Mouse (Mus musculus): ENCODE results near the gene Cc2d2b.

Gene Cc2d2b

GRCm38 (mm10) chr19:40754311-40754710 lies 5.8 kb downstream of the Cc2d2b start:
- 71% methylated on average over 2 of the region's 2 CpGs for WGBS

- 59% methylated on average over 2 of the region's 2 CpGs for WGBS
These were observed 11.5 kb downstream of the Cc2d2b start for GRCm38 (mm10) chr19:40760071-40760470.

GRCm38 (mm10) chr19:40762023-40762759 lies 13.6 kb downstream of the Cc2d2b start:
- 24% methylated on average over 22 of the region's 22 CpGs for WGBS

GRCm38 (mm10) chr19:40767189-40767588 lies 18.6 kb downstream of the Cc2d2b start:
- 92% methylated on average over 2 of the region's 2 CpGs for WGBS

DNA sequence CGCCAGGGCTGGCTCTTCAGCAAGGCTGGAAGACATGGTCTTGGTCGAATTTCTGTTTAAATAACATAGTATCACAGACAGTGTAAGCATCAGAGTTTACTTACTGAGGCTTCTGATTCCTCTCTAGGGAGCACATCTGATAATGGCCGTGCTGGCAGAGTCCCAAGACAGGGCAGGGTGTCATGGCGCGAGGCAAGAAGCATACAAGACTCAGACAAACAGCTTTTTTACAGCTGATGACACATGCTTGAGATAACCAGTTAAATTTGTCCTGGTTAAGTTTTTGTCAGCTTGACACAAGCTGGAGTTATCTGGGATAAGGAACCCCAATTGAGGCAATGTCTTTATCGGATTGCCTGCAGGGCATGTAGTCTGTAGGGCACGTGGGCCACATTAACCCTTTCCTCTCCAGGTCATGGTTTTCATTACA lies 20.8 kb downstream of the Cc2d2b start:
- WGBS: 44% methylated on average over 7 of the region's 7 CpGs

DNA sequence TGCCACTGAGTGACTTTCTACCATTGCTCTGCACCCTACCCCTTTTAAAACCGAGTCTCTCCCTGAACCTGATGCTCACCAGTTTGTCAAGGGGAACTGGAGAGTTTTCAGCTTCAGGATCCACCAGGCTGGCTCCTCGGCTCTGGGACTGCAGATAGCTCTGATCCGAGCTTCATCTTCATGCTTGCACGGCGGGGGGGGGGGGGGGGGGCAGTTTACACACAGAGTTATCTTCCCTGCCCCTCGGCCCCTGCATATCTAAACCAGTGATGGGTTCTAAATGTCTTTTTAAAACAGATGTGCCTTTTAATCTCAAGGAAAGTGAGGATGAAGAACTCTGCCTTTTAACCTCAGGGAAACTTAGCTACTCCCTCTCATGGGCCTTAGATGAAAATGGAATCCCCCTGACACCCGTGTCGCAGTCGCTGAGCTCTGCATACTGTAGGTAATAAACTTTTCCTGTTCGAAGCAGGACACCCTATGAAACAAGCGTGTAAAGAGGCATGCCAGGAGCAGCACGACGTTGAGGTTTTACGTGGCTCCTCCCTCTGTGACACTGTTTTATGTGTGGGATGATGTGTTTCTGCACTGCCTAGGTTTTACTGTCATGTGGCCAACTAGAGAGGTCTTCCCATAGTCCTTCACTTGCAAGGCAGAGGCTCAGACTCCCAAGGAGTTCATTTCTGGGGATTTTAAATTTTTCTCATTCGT lies 39.6 kb downstream of the Cc2d2b start:
- 75% methylated on average over 15 of the region's 15 CpGs for whole genome bisulfite sequencing

DNA sequence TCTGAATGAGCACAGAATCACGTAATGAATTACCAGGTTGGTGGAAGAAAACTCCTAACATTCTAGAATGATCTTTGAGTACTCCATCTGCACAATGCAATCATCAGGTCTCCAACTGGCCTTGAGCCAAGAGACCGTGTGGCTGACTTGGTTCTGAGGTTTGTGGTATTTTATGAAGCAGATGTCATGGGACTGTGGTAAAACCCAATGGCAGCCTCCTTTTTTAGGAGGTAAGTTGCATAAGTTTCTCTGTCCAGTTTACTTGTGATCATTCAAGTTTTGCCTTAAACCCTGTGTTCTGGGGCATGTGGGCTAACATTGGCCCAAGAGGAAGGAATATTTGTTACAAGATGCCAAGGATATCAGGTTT lies 40.1 kb downstream of the Cc2d2b start:
- WGBS: 69% methylated on average over 2 of the region's 2 CpGs

DNA sequence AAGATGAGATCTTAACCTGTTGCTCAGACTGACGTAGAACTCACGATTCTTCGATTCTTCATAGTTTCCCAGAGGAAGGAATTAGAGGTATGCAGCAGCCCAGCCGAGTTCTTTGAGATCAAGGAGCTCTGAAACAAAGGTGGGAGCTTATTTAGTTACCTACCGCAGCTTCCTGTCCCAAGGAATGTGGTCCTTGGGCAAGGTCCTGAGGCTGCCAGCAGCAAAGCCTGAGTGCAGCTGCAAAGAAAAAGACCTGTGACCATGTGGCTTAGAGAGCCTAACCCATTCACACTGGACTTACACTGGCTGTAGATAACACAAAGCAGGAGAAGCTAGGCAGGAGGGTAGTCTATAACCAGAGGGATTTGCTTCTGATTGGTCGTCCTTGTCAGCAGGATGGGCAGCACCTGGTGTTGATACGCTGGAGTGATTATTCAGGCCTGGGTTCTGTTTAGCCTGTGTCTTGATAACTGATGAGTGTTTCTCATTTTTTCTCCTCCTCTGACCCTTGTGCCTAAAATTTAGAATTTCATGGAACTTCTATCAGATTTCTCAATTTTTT lies 56.7 kb downstream of the Cc2d2b start:
- WGBS: 56% methylated on average over 7 of the region's 7 CpGs

DNA sequence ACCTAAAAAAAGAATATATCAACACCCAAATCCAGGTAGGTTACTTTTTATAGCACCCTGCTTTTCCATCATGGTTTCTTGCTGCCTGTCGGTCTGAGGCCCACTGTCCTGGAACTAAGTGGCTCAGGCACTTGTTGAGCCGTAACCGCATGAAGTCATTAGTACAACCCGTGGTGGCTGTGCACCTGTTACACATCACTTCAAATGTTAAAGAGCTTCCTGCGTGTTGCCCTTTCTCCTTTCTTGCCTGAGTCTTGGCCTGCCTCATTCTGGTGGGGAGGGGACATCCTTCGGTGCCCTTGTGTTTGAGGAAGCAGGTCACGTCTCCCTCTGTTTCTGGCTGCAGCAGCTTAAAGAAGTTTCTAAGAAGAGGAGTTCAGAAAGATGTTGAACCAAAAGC lies 61.3 kb downstream of the Cc2d2b start:
- WGBS: 78% methylated on average over 7 of the region's 7 CpGs

DNA sequence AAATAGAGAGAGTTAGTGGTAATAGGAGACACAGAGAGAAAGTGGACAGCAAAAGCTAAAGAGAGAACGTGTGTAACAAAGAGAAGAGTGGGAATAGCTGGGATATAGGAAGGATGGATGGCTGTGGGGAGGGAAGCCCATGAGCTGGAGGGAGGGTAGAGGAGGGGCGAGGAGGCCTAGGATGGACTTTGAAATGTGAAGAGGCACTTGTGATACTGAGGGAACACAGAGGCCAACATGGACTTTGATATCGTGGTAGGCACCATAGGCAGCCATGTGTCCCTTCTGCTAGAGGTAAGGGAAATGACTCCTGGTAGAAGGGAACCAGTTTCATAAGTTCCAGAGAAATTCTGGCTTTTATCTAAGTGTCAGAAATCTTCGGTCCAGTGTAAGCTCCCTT lies 63.3 kb downstream of the Cc2d2b start:
- WGBS: 84% methylated on average over 4 of the region's 4 CpGs

DNA sequence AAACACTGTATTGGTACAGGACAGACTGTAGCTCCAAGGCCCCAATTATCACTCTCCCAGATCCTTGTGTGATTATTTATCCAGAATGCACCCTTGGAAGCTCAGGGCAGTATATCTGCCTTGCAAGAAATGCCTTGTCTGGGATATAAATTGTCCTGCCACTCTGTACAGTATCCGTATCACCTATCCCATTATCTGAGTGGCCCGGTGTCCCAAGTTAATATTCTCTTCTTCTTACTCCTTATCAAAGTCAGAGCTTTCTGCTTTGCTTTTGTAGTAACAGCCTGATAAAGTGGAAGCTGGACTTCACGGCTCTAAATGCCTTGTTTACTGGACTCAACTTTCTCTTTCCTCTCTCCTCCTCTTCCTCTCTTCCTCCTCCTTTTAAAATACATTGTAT lies 64.2 kb downstream of the Cc2d2b start:
- 83% methylated on average over 3 of the region's 3 CpGs for WGBS

- WGBS: 85% methylated on average over 14 of the region's 14 CpGs
These were observed 64.8 kb downstream of the Cc2d2b start for GRCm38 (mm10) chr19:40813385-40813784.

DNA sequence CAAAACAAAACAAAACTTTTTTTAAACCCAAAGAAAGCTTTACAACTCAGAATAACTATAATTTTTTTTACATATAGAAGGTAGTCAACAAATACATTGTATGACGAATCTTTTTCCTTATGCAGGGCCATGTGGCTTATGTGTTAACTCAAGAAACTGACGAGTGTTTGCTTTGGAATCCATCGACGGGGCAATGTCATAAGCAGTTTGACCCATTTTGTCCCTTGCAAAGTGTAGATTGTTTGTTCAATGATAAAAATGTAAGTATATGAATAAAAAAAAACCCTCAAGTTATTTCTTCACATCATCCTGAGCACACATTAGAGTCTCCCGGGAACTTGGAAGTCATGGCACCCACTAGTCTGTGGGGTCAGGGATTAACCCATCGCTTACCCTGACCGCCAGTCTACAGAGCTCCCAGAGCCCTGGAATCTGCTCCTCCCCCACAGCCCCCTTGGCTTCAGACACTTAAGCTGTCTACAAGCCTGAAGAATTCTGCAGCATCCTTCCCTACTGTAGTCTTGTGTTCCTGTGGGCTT lies 67.2 kb downstream of the Cc2d2b start:
- WGBS: 89% methylated on average over 7 of the region's 7 CpGs

DNA sequence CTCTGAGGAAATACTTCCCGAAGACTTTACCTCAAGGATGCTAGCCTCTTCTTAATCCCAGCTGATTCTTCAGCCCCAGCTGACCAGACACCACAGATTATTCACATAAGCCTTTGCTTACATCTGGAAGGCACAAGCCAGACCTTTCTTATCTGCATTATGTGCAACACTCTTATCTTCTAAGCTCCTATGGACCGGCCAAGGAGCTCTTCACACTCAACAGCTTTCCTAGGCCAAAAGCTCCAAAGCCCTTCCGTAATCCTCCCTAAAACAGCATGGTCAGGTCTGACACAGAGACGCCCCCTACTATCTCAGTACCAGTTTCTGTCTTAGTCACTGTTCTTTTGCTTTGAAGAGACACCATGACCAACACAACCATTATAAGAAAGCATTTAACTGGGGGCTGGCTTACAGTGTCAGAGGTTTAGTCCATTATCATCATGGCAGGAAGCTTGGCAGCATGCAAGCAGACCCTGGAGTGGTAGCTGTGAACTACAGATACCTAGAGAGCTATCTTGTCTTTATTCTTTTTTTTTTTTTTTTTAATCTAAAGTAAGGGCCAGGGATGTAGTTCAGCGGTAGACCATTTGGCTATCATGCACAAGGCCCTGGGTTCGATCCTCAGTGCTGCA lies 69.5 kb downstream of the Cc2d2b start:
- WGBS: 90% methylated on average over 6 of the region's 6 CpGs

DNA sequence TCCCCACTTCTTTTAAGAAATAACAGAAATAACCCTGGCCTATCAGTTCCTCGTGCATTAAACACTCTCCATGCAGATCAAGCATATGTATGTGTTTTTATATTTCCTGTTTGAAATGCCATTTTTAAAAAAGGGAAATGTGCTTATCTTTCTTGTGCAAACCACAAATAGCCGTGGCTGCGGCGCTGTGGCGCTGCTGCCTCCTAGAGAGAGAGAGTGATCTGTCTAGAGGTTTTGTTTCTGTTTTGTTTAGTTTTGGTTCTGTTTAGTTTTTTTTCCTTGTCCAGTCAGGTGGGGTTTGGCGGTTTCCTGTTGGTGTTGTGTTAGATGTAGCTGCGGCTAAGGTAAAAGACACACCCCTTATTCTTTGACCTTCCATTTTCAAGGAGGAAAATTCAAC lies 70.2 kb downstream of the Cc2d2b start:
- 44% methylated on average over 7 of the region's 7 CpGs for WGBS

GRCm38 (mm10) chr19:40821306-40821825 lies 72.8 kb downstream of the Cc2d2b start:
- 82% methylated on average over 4 of the region's 4 CpGs for WGBS

GRCm38 (mm10) chr19:40825636-40826035 lies 77.1 kb downstream of the Cc2d2b start:
- WGBS: 68% methylated on average over 5 of the region's 5 CpGs

DNA sequence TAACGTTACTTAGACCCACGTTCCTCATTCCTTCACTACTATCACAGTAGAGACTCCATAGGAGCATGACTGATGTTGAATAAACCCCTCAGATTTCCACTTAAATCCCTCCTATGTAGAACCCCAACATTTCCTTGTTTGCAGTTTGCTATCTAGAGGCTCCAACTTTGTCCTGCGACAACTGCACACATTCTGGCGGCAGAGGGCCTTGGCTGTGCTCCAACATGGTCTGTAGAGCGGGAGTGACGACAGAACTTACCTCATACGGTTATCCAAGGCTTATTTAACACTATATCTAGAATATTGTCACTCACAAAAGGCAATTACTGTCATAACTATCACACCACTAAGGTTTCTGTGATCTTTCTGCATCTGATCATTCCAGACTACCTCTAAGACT lies 78.2 kb downstream of the Cc2d2b start:
- 59% methylated on average over 7 of the region's 7 CpGs for WGBS

- 52% methylated on average over 7 of the region's 7 CpGs for WGBS
These were observed 81.6 kb downstream of the Cc2d2b start for GRCm38 (mm10) chr19:40830198-40830597.

GRCm38 (mm10) chr19:40830703-40831415 lies 82.3 kb downstream of the Cc2d2b start, which contains the start of gene Ccnj:
TSS of gene Ccnj (plus strand) at chr19:40831279.
- under 1% methylated on average over 71 of the region's 71 CpGs for WGBS
